Mouse (Mus musculus) testis, adult 2 months (tissue): ENCODE data around the gene 2410004B18Rik. TPM values are rescaled to one million over a fixed set of nuclear protein-coding genes. Genes with fewer than 3 reads are reported as not detected.
"Not testable (repeated sequence)": the region's sequence is repeated elsewhere in the genome, so short reads cannot be mapped to it uniquely, and the experiment has no call there.

Source experiments
- H3K27ac ChIP-seq: fragments of 200-500 bp; 2 replicates; pipeline ENCODE4 v1.5.1; 2012; ENCODE audit warnings: low read depth, low read length; ENCODE audit not compliant: control insufficient read depth, insufficient read depth
- H3K27me3 ChIP-seq: fragments of 200-500 bp; 2 replicates; pipeline ENCODE4 v1.6.1; 2012; ENCODE audit warnings: mild to moderate bottlenecking, low read length, moderate library complexity; ENCODE audit not compliant: control insufficient read depth, insufficient read depth
- H3K36me3 ChIP-seq: fragments of 200-500 bp; 2 replicates; pipeline ENCODE4 v1.6.1; 2012; ENCODE audit warnings: mild to moderate bottlenecking, low read length; ENCODE audit not compliant: control insufficient read depth, insufficient read depth
- H3K4me1 ChIP-seq: fragments of 200-500 bp; 2 replicates; pipeline ENCODE4 v1.6.1; 2012; ENCODE audit warnings: low read length; ENCODE audit not compliant: control insufficient read depth, insufficient read depth
- H3K4me3 ChIP-seq: fragments of 200-500 bp; 2 replicates; pipeline ENCODE4 v1.5.1; 2012; ENCODE audit warnings: low read depth, mild to moderate bottlenecking, low read length, moderate library complexity, mixed read lengths; ENCODE audit not compliant: control insufficient read depth
- CTCF ChIP-seq: fragments of 200-500 bp; IDR thresholded peaks from 2 replicates; pipeline ENCODE4 v1.5.1; 2012; ENCODE audit warnings: low read depth, mild to moderate bottlenecking, inconsistent platforms, low read length, moderate library complexity; ENCODE audit not compliant: control insufficient read depth, insufficient read depth, insufficient replicate concordance
- POLR2A ChIP-seq: fragments of 200-500 bp; IDR thresholded peaks from 2 replicates; pipeline ENCODE4 v1.6.1; 2012; ENCODE audit warnings: low read depth, mild to moderate bottlenecking, inconsistent platforms, low read length, moderate library complexity; ENCODE audit not compliant: control insufficient read depth
- polyA plus RNA-seq: library from polyadenylated mRNA; depleted of rRNA; stranded (reverse); fragments of >200 nt; gene quantifications from 2 replicates; pipeline ENCODE4 v1.2.3, GENCODE M21; 2012

The 2410004B18Rik gene
- polyA plus RNA-seq, 1 experiment: 13.0 TPM

- Histone ChIP-seq H3K27ac (no peak overlapping the region), H3K36me3 (no peaks in the 10 kb centered on the region), H3K4me3 (no peak overlapping the region), H3K27me3 (no peaks in the 10 kb centered on the region), H3K4me1 (no peaks in the 10 kb centered on the region; the same call in 1 of the 2 replicates)
- TF ChIP-seq POLR2A (no peak), CTCF (no peak)
These were observed 32.7 kb upstream of the 2410004B18Rik start for GRCm38 (mm10) chr3:145904850-145905776.

GRCm38 (mm10) chr3:145906582-145906981, 31.2 kb upstream of the 2410004B18Rik start:
- H3K36me3 ChIP-seq: no peaks in the 10 kb centered on the region
- TF ChIP-seq CTCF: no peak
- TF ChIP-seq POLR2A: no peak
- H3K4me1 ChIP-seq: peaks cover 3% of the 10 kb centered on the region
- H3K27ac ChIP-seq: no peak overlapping the region
- H3K4me3 ChIP-seq: no peak overlapping the region
- H3K27me3 ChIP-seq: no peaks in the 10 kb centered on the region

- Histone ChIP-seq H3K4me1 (peaks cover 3% of the 10 kb centered on the region), H3K4me3 (no peak overlapping the region), H3K27me3 (no peaks in the 10 kb centered on the region), H3K27ac (no peak overlapping the region), H3K36me3 (no peaks in the 10 kb centered on the region)
- TF ChIP-seq POLR2A (no peak), CTCF (no peak)
These were observed 25.3 kb upstream of the 2410004B18Rik start for GRCm38 (mm10) chr3:145912512-145912911.

GRCm38 (mm10) chr3:145913263-145913662, 24.6 kb upstream of the 2410004B18Rik start:
- no peak overlapping the region for H3K4me3 ChIP-seq
- peaks cover 3% of the 10 kb centered on the region for H3K4me1 ChIP-seq
- no peaks in the 10 kb centered on the region for H3K27me3 ChIP-seq
- H3K27ac ChIP-seq: no peak overlapping the region
- TF ChIP-seq POLR2A (no peak), CTCF (no peak)
- H3K36me3 ChIP-seq: no peaks in the 10 kb centered on the region

GRCm38 (mm10) chr3:145913942-145914341, 23.9 kb upstream of the 2410004B18Rik start:
- H3K4me3 ChIP-seq, H3K27me3 ChIP-seq, H3K36me3 ChIP-seq, H3K4me1 ChIP-seq, H3K27ac ChIP-seq: not testable (repeated sequence)

- Histone ChIP-seq H3K27me3 (no peaks in the 10 kb centered on the region), H3K36me3 (no peaks in the 10 kb centered on the region), H3K4me1 (no peaks in the 10 kb centered on the region), H3K27ac (no peak overlapping the region), H3K4me3 (no peak overlapping the region)
- TF ChIP-seq CTCF: no peak
- TF ChIP-seq POLR2A: no peak
These were observed 21.4 kb upstream of the 2410004B18Rik start for GRCm38 (mm10) chr3:145916374-145916773.

GRCm38 (mm10) chr3:145916826-145917225, 21.0 kb upstream of the 2410004B18Rik start:
- no peaks in the 10 kb centered on the region for H3K4me1 ChIP-seq
- no peak overlapping the region for H3K4me3 ChIP-seq
- TF ChIP-seq CTCF: no peak
- no peak for TF ChIP-seq POLR2A
- no peaks in the 10 kb centered on the region for H3K27me3 ChIP-seq
- no peak overlapping the region for H3K27ac ChIP-seq
- no peaks in the 10 kb centered on the region for H3K36me3 ChIP-seq
